Mouse (Mus musculus): ENCODE results near the gene Cacfd1. TPM values are rescaled to one million over a fixed set of nuclear protein-coding genes. Genes with fewer than 3 reads are reported as not detected.

Gene Cacfd1
- polyA plus RNA-seq (2014; fragmentation: Illumina TruSeq; extraction: RNeasy Lipid Tissue Mini Kit (QIAGEN cat#74804); ENCODE audit: low read depth, low replicate concordance) = 17.4 TPM

DNA sequence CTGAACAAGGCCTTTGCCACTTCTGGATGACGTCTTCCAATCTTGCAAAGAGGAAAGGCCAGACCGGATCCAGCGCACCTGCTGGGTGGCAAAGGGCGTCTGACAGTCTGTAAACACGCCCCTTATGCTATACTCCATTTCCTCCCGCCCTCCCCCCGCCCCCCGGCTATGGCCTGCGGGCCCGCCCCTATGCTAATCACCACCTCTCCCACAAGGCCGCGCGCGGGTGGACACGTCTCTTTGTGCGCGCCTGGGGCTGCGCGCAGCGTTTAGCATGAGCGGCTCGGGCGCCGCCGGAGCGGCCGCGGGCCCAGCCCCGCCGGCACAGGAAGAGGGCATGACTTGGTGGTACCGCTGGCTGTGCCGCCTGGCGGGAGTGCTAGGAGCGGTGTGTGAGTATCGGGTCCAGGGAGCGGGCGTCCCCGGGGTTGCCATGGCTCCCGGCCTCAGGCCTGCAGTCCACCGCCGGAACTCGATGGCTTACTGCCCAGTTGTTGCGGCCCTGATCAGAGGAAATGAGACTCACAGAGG is at the start of gene Cacfd1:
Gene Cacfd1 (plus strand): TSS at position 213 of the 531 bp plus-strand sequence.

DNA sequence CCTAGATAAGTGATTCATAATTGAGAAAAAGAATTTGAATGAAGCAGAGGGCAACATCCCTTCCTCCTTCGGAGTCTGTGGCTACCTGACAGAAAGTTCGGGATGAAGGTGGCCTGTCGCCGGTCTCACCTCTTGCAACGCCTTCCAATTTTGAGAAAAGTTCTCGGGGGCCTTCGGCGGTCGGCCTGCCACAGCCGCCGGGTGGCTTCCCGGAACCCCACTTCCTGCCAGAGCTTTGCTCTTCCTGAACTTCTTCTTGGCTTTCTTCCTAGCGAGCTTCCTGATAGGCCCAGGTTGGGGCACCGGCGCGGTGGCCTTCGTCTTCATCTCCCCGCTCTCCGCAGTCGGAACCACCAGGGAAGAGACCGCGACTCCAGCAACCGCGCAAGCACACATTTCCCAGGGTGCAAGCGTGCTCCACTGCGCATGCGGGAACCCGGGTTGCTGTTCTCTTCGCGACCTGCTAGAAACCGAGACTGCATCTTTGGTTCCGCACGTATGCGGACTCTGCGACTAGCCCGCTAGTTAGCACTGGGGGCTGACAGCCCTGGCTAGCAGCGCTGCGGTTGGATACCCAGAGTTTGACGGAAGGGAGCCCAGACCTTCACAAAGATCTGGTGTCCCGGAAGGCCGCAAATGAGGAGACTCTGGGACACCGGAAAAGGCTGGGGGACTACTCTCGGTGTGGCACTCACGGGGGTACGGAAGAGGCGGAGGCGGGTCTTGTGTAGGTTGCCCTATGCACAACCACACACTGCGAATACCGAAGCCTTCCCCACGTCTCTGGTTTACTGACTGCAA is 45.6 kb upstream of the Cacfd1 start, which contains the start of gene Rexo4:
Gene Rexo4 (minus strand): TSS at position 464 of the 801 bp plus-strand sequence.

DNA sequence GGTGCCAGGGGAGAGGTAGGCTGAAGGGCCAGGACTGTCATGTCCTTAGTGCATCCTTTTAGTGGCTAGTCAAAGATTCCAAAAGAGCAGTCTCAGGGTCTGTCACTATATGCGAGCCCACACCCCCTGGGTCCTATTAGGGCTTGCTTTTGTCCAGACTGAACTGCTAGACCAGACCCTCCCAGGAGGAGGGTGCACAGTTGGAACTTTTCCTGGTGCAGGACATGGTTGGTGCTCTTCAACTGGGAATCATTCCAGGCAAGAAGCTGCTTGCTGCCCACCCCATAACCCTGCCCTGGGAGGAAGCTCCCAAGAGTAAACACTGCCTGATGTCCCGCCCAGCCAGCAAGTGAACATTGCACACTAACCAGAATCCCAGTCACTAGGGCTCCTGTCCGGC is 36.6 kb upstream of the Cacfd1 start, which contains the start of gene Adamts13:
Gene Adamts13 (plus strand): TSS at position 301 of the 400 bp plus-strand sequence.

DNA sequence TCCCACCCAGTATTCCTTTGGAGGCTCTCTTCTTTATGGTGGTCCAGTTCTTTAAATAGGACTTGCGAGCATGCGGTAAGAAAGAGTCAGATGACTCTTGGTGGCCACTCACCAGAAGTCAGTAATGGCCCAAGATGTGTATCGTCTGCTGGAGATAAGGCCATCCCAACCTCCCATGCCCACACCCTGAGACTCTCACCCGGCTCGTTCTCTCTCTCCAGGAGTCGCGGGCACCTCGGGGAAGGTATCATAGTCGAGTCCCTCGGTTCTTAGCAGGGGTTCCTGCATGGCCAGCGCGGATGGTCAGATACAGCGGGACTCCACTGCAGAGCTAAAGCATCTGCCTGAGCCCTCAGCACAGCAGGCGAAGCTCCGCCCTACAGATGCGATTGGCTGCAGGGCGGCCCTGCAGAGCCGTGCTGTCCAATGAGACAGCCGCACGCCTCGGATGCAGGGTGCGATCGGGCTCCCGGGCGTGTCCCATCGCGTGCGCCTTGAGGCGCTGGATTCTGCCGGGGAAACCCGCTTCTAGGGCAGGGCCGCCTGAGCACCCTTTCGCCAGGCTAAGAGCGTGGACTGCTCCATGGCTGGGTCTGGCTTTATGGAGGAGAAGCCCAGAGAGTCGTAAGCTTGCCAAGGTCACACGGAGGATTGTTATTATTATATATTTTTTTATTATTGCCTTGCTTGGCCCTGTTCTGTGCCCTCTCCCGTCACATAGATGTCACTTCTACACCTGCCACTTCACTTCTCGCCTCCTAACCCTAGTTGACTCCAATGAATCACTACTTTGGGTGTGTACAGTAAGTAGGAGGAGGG is 18.1 kb downstream of the Cacfd1 start, which contains the start of gene Slc2a6:
Gene Slc2a6 (minus strand): TSS at position 381 of the 819 bp plus-strand sequence.

Other genes with a start within 250 kb of the Cacfd1 start
- not detected for gene Abo, start 144.9 kb upstream of the Cacfd1 start, polyA plus RNA-seq (2014; fragmentation: Illumina TruSeq; extraction: RNeasy Lipid Tissue Mini Kit (QIAGEN cat#74804); ENCODE audit: low read depth, low replicate concordance)
- gene Surf6, start 107.0 kb upstream of the Cacfd1 start, polyA plus RNA-seq (2014; fragmentation: Illumina TruSeq; extraction: RNeasy Lipid Tissue Mini Kit (QIAGEN cat#74804); ENCODE audit: low read depth, low replicate concordance) = 8.7 TPM
- 11.5 TPM for gene Med22, start 99.2 kb upstream of the Cacfd1 start, polyA plus RNA-seq (2014; fragmentation: Illumina TruSeq; extraction: RNeasy Lipid Tissue Mini Kit (QIAGEN cat#74804); ENCODE audit: low read depth, low replicate concordance)
- gene Rpl7a, start 99.2 kb upstream of the Cacfd1 start, polyA plus RNA-seq (2014; fragmentation: Illumina TruSeq; extraction: RNeasy Lipid Tissue Mini Kit (QIAGEN cat#74804); ENCODE audit: low read depth, low replicate concordance) = 37.5 TPM
- gene Surf2, start 93.6 kb upstream of the Cacfd1 start, polyA plus RNA-seq (2014; fragmentation: Illumina TruSeq; extraction: RNeasy Lipid Tissue Mini Kit (QIAGEN cat#74804); ENCODE audit: low read depth, low replicate concordance) = 10.0 TPM
- gene Surf1, start 93.4 kb upstream of the Cacfd1 start, polyA plus RNA-seq (2014; fragmentation: Illumina TruSeq; extraction: RNeasy Lipid Tissue Mini Kit (QIAGEN cat#74804); ENCODE audit: low read depth, low replicate concordance) = 45.8 TPM
- gene Surf4, start 76.0 kb upstream of the Cacfd1 start, polyA plus RNA-seq (2014; fragmentation: Illumina TruSeq; extraction: RNeasy Lipid Tissue Mini Kit (QIAGEN cat#74804); ENCODE audit: low read depth, low replicate concordance) = 62.1 TPM
- not detected for gene Stkld1, start 75.9 kb upstream of the Cacfd1 start, polyA plus RNA-seq (2014; fragmentation: Illumina TruSeq; extraction: RNeasy Lipid Tissue Mini Kit (QIAGEN cat#74804); ENCODE audit: low read depth, low replicate concordance)
- 32.3 TPM for gene Rexo4, start 45.5 kb upstream of the Cacfd1 start, polyA plus RNA-seq (2014; fragmentation: Illumina TruSeq; extraction: RNeasy Lipid Tissue Mini Kit (QIAGEN cat#74804); ENCODE audit: low read depth, low replicate concordance)
- gene Adamts13, start 36.5 kb upstream of the Cacfd1 start, polyA plus RNA-seq (2014; fragmentation: Illumina TruSeq; extraction: RNeasy Lipid Tissue Mini Kit (QIAGEN cat#74804); ENCODE audit: low read depth, low replicate concordance) = not detected
- gene Slc2a6, start 18.1 kb downstream of the Cacfd1 start, polyA plus RNA-seq (2014; fragmentation: Illumina TruSeq; extraction: RNeasy Lipid Tissue Mini Kit (QIAGEN cat#74804); ENCODE audit: low read depth, low replicate concordance) = not detected
- gene Mymk, start 62.3 kb downstream of the Cacfd1 start, polyA plus RNA-seq (2014; fragmentation: Illumina TruSeq; extraction: RNeasy Lipid Tissue Mini Kit (QIAGEN cat#74804); ENCODE audit: low read depth, low replicate concordance) = not detected
- gene Adamtsl2, start 69.5 kb downstream of the Cacfd1 start, polyA plus RNA-seq (2014; fragmentation: Illumina TruSeq; extraction: RNeasy Lipid Tissue Mini Kit (QIAGEN cat#74804); ENCODE audit: low read depth, low replicate concordance) = 0.44 TPM
- not detected for gene Fam163b, start 132.6 kb downstream of the Cacfd1 start, polyA plus RNA-seq (2014; fragmentation: Illumina TruSeq; extraction: RNeasy Lipid Tissue Mini Kit (QIAGEN cat#74804); ENCODE audit: low read depth, low replicate concordance)
- gene Dbh, start 155.3 kb downstream of the Cacfd1 start, polyA plus RNA-seq (2014; fragmentation: Illumina TruSeq; extraction: RNeasy Lipid Tissue Mini Kit (QIAGEN cat#74804); ENCODE audit: low read depth, low replicate concordance) = not detected
- gene Sardh, start 238.4 kb downstream of the Cacfd1 start, polyA plus RNA-seq (2014; fragmentation: Illumina TruSeq; extraction: RNeasy Lipid Tissue Mini Kit (QIAGEN cat#74804); ENCODE audit: low read depth, low replicate concordance) = 15.7 TPM

Data from kidney, adult 10 weeks (tissue).